Mouse (Mus musculus): ENCODE results near the gene Pgm1.

DNA sequence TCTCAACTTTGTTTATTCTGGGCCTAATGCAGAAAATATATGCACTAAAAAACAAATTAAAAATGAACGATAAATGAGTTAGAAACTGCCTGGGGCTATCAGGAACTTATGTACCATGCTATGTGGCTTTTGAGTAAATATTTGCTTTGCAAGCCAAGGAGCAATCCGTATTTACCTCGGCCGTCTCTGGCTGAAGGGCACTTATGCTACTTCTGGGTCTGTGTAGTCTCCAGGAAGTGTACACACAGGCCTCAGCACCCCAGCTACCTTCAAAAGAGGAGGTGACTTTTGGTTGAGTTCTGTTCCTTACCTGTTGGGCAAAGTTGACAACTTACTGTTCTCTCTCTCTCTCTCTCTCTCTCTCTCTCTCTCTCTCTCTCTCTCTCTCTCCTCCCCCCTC, 104.7 kb downstream of the Pgm1 start:
- no peak for TF ChIP-seq POLR2A (IDR thresholded peaks at IDR 0.05; ENCODE audit: insufficient read length, low read depth)
- TF ChIP-seq MAX (IDR thresholded peaks at IDR 0.05; ENCODE audit: low read depth): no peak
- no peak for TF ChIP-seq CEBPB (IDR thresholded peaks at IDR 0.05; ENCODE audit: insufficient read depth, poor library complexity, severe bottlenecking)
- TF ChIP-seq USF1 (IDR thresholded peaks at IDR 0.05; ENCODE audit: low read depth): no peak
- TF ChIP-seq POLR2AphosphoS2 (IDR thresholded peaks at IDR 0.05; ENCODE audit: insufficient read length, low read depth): no peak
- no peak for TF ChIP-seq SRF (IDR thresholded peaks at IDR 0.05; ENCODE audit: control insufficient read depth, insufficient read length, low read depth)
- TF ChIP-seq MYOD1 (IDR thresholded peaks at IDR 0.05; ENCODE audit: control insufficient read depth in 1 of 3, insufficient read length in 2 of 3, low read depth in 2 of 3): no peak
- TF ChIP-seq TCF12 (IDR thresholded peaks at IDR 0.05; ENCODE audit: insufficient read depth, poor library complexity, severe bottlenecking): no peak
- TF ChIP-seq MYOG (IDR thresholded peaks at IDR 0.05; ENCODE audit: control insufficient read depth in 1 of 3, insufficient read depth in 1 of 3, insufficient read length in 2 of 3, low read depth in 2 of 3): no peak
